Mouse (Mus musculus) hindbrain, embryonic 16.5 days (tissue): ENCODE measurements at regions not wholly inside any gene's neighbourhood (a gene's known extent, or its start where the extent isn't known, plus 50 kb on each side); places are given as distances from the start of the nearest gene placed in this dataset.

Source experiments
- ATAC-seq: fragments of 200-750 bp; cut with Nextera tagmentation; 2 replicates; pipeline ENCODE4 v1.8.0; 2017; ENCODE audit warnings: moderate TSS enrichment, moderate library complexity
- H3K27ac ChIP-seq: fragments of 300-500 bp; sonication (generic); 2 replicates; pipeline ENCODE4 v1.5.1; 2014; ENCODE audit warnings: low read depth, mild to moderate bottlenecking, control low read depth, low read length, moderate library complexity
- H3K27me3 ChIP-seq: fragments of 300-500 bp; sonication (generic); replicated peaks from 2 replicates; pipeline ENCODE4 v1.6.1; 2014; ENCODE audit warnings: low read length; ENCODE audit not compliant: control insufficient read depth, insufficient read depth
- H3K36me3 ChIP-seq: fragments of 300-500 bp; sonication (generic); 2 replicates; pipeline ENCODE4 v1.6.1; 2014; ENCODE audit warnings: mild to moderate bottlenecking, low read length, moderate library complexity, mixed read lengths; ENCODE audit not compliant: control insufficient read depth, insufficient read depth
- H3K4me1 ChIP-seq: fragments of 300-500 bp; sonication (generic); 2 replicates; pipeline ENCODE4 v1.6.1; 2014; ENCODE audit warnings: low read depth, low read length; ENCODE audit not compliant: control insufficient read depth, insufficient read depth
- H3K4me2 ChIP-seq: fragments of 300-500 bp; sonication (generic); 2 replicates; pipeline ENCODE4 v1.6.1; 2014; ENCODE audit warnings: mild to moderate bottlenecking, low read length, control low read depth, moderate library complexity
- H3K4me3 ChIP-seq: fragments of 300-500 bp; sonication (generic); 2 replicates; pipeline ENCODE4 v1.5.1; 2014; ENCODE audit warnings: mild to moderate bottlenecking, low read length, control low read depth, moderate library complexity
- H3K9ac ChIP-seq: fragments of 300-500 bp; sonication (generic); 2 replicates; pipeline ENCODE4 v1.6.1; 2014; ENCODE audit warnings: low read depth, mild to moderate bottlenecking, control low read depth, low read length, moderate library complexity
- H3K9me3 ChIP-seq: fragments of 300-500 bp; sonication (generic); 2 replicates; pipeline ENCODE4 v1.6.1; 2014; ENCODE audit warnings: mild to moderate bottlenecking, low read length, moderate library complexity; ENCODE audit not compliant: control insufficient read depth
- WGBS: fragments of 180-500 bp; shearing (Covaris S2); extraction: QIAGEN DNeasy Blood & Tissue Kit; methylation state at CpG from one replicate; pipeline ENCODE4 v1.1.7; 2014; 5-methylcytosine and 5-hydroxymethylcytosine counted together

- no peak overlapping the region for H3K4me2 ChIP-seq
Measured at GRCm38 (mm10) chr2:166226331-166226730, 70.9 kb upstream of the Sulf2 start.

GRCm38 (mm10) chr2:166225354-166225753, 69.9 kb upstream of the Sulf2 start:
- H3K27ac ChIP-seq: no peak overlapping the region
- WGBS: 90% methylated on average over 9 of the region's 9 CpGs

More at GRCm38 (mm10) chr2:166226331-166226730, 70.9 kb upstream of the Sulf2 start:
- H3K27me3 ChIP-seq: peaks cover 8% of the 10 kb centered on the region; the same call in 1 of the 2 replicates
- H3K36me3 ChIP-seq: no peaks in the 10 kb centered on the region
- H3K4me3 ChIP-seq: no peak overlapping the region
- no peak for ATAC-seq
- no peak overlapping the region for H3K27ac ChIP-seq
- H3K9ac ChIP-seq: no peak overlapping the region
- 92% methylated on average over 2 of the region's 2 CpGs for WGBS
- no peaks in the 10 kb centered on the region for H3K9me3 ChIP-seq
- no peaks in the 10 kb centered on the region for H3K4me1 ChIP-seq

GRCm38 (mm10) chr2:166218783-166219182, 63.3 kb upstream of the Sulf2 start:
- Histone ChIP-seq H3K27ac (no peak overlapping the region), H3K9ac (no peak overlapping the region), H3K4me3 (no peak overlapping the region), H3K27me3 (peaks cover 10% of the 10 kb centered on the region), H3K9me3 (no peaks in the 10 kb centered on the region), H3K4me2 (no peak overlapping the region), H3K36me3 (no peaks in the 10 kb centered on the region), H3K4me1 (peaks cover 12% of the 10 kb centered on the region; the same call in 1 of the 2 replicates)
- 65% methylated on average over 9 of the region's 9 CpGs for WGBS
- no peak for ATAC-seq

More at GRCm38 (mm10) chr2:166225354-166225753, 69.9 kb upstream of the Sulf2 start:
- Histone ChIP-seq H3K4me3 (no peak overlapping the region), H3K4me1 (no peaks in the 10 kb centered on the region), H3K9me3 (no peaks in the 10 kb centered on the region), H3K27me3 (peaks cover 9% of the 10 kb centered on the region; the same call in 1 of the 2 replicates), H3K4me2 (no peak overlapping the region), H3K36me3 (no peaks in the 10 kb centered on the region), H3K9ac (no peak overlapping the region)
- no peak for ATAC-seq

GRCm38 (mm10) chr2:166216512-166216865, 61.0 kb upstream of the Sulf2 start:
- no peaks in the 10 kb centered on the region for H3K9me3 ChIP-seq
- H3K4me1 ChIP-seq: peaks cover 12% of the 10 kb centered on the region; the same call in 1 of the 2 replicates
- H3K27me3 ChIP-seq: peaks cover 13% of the 10 kb centered on the region
- no peaks in the 10 kb centered on the region for H3K36me3 ChIP-seq
- H3K9ac ChIP-seq: no peak overlapping the region
- ATAC-seq: 0 out of 2 replicates have a peak, but pooled peaks have one; percentile 6
- WGBS: 37% methylated on average over 11 of the region's 11 CpGs
- H3K27ac ChIP-seq: no peak overlapping the region; the same call in 1 of the 2 replicates
- H3K4me2 ChIP-seq: no peak overlapping the region
- no peak overlapping the region for H3K4me3 ChIP-seq

- no peak overlapping the region for H3K4me3 ChIP-seq
- H3K4me2 ChIP-seq: no peak overlapping the region
- peak; percentile 94 for ATAC-seq
- 24% methylated on average over 18 of the region's 18 CpGs for WGBS
- no peaks in the 10 kb centered on the region for H3K36me3 ChIP-seq
- H3K4me1 ChIP-seq: peaks cover 12% of the 10 kb centered on the region; the same call in 1 of the 2 replicates
- H3K9ac ChIP-seq: no peak overlapping the region
- H3K9me3 ChIP-seq: no peaks in the 10 kb centered on the region
- no peak overlapping the region; the same call in 1 of the 2 replicates for H3K27ac ChIP-seq
- H3K27me3 ChIP-seq: peaks cover 13% of the 10 kb centered on the region
Measured at GRCm38 (mm10) chr2:166215610-166216511, 60.4 kb upstream of the Sulf2 start.

GRCm38 (mm10) chr2:166215191-166215590, 59.7 kb upstream of the Sulf2 start:
- H3K4me1 ChIP-seq: peaks cover 12% of the 10 kb centered on the region; the same call in 1 of the 2 replicates
- peaks cover 10% of the 10 kb centered on the region for H3K27me3 ChIP-seq
- no peak overlapping the region for H3K4me3 ChIP-seq
- no peaks in the 10 kb centered on the region for H3K9me3 ChIP-seq
- no peak overlapping the region for H3K9ac ChIP-seq
- peak; percentile 3; the same call in 1 of the 2 replicates for ATAC-seq
- 32% methylated on average over 7 of the region's 7 CpGs for WGBS
- no peak overlapping the region for H3K27ac ChIP-seq
- H3K36me3 ChIP-seq: no peaks in the 10 kb centered on the region
- H3K4me2 ChIP-seq: no peak overlapping the region

GRCm38 (mm10) chr2:166207145-166207508, 51.7 kb upstream of the Sulf2 start:
- H3K9ac ChIP-seq: no peak overlapping the region
- ATAC-seq: no peak
- no peaks in the 10 kb centered on the region for H3K9me3 ChIP-seq
- 81% methylated on average over 2 of the region's 3 CpGs for WGBS
- no peaks in the 10 kb centered on the region; the same call in 1 of the 2 replicates for H3K4me1 ChIP-seq
- H3K4me2 ChIP-seq: no peak overlapping the region
- H3K27me3 ChIP-seq: no peaks in the 10 kb centered on the region; the same call in 1 of the 2 replicates
- no peak overlapping the region for H3K4me3 ChIP-seq
- no peaks in the 10 kb centered on the region for H3K36me3 ChIP-seq
- no peak overlapping the region for H3K27ac ChIP-seq

- WGBS: 54% methylated on average over 5 of the region's 5 CpGs
- H3K4me1 ChIP-seq: no peaks in the 10 kb centered on the region; the same call in 1 of the 2 replicates
- H3K36me3 ChIP-seq: no peaks in the 10 kb centered on the region
- no peak overlapping the region for H3K4me3 ChIP-seq
- ATAC-seq: peak; percentile 30; the same call in 1 of the 2 replicates
- no peak overlapping the region for H3K27ac ChIP-seq
- no peak overlapping the region for H3K9ac ChIP-seq
- H3K27me3 ChIP-seq: no peaks in the 10 kb centered on the region; the same call in 1 of the 2 replicates
- no peak overlapping the region for H3K4me2 ChIP-seq
- H3K9me3 ChIP-seq: no peaks in the 10 kb centered on the region
Measured at GRCm38 (mm10) chr2:166206396-166207144, 51.1 kb upstream of the Sulf2 start.
